Mouse (Mus musculus) kidney, postnatal 0 days (tissue): ENCODE data around the gene Ttc23. TPM values are rescaled to one million over a fixed set of nuclear protein-coding genes. Genes with fewer than 3 reads are reported as not detected.
A peak's percentile ranks its signal among the peaks of the same experiment; 100 is the strongest.

Experiments
- ATAC-seq: fragments of 200-750 bp; cut with Nextera tagmentation; replicated peaks from 2 replicates; pipeline ENCODE4 v1.8.0; 2017; ENCODE audit warnings: low read depth, moderate number of reproducible peaks, moderate TSS enrichment, moderate library complexity; ENCODE audit not compliant: low FRiP score
- DNase-seq: peaks from one replicate; pipeline ENCODE4 v3.0.0-alpha.2; 2016; ENCODE audit warnings: low spot score
- H3K27ac ChIP-seq: fragments of 300-500 bp; sonication (generic); 2 replicates; pipeline ENCODE4 v1.5.1; 2014; ENCODE audit warnings: mild to moderate bottlenecking
- H3K27me3 ChIP-seq: fragments of 300-500 bp; sonication (generic); 2 replicates; pipeline ENCODE4 v1.6.1; 2014; ENCODE audit warnings: low read length, mixed read lengths; ENCODE audit not compliant: insufficient read depth
- H3K36me3 ChIP-seq: fragments of 300-500 bp; sonication (generic); 2 replicates; pipeline ENCODE4 v1.6.1; 2014; ENCODE audit warnings: low read length, mixed read lengths; ENCODE audit not compliant: insufficient read depth
- H3K4me1 ChIP-seq: fragments of 300-500 bp; sonication (generic); replicated peaks from 2 replicates; pipeline ENCODE4 v1.6.1; 2014; ENCODE audit warnings: antibody characterized with exemption, low read length, mixed read lengths; ENCODE audit not compliant: insufficient read depth
- H3K4me2 ChIP-seq: fragments of 300-500 bp; sonication (generic); 2 replicates; pipeline ENCODE4 v1.6.1; 2014; ENCODE audit warnings: mild to moderate bottlenecking, low read length, moderate library complexity, mixed read lengths
- H3K4me3 ChIP-seq: fragments of 300-500 bp; sonication (generic); replicated peaks from 2 replicates; pipeline ENCODE4 v1.5.1; 2014; ENCODE audit warnings: low read depth, low read length
- H3K9ac ChIP-seq: fragments of 300-500 bp; sonication (generic); 2 replicates; pipeline ENCODE4 v1.6.1; 2014; ENCODE audit warnings: low read depth, low read length
- H3K9me3 ChIP-seq: fragments of 300-500 bp; sonication (generic); replicated peaks from 2 replicates; pipeline ENCODE4 v1.6.1; 2016; ENCODE audit warnings: low read length, inconsistent platforms, mixed read lengths
- CTCF ChIP-seq: IDR thresholded peaks from 2 replicates; pipeline ENCODE4 v1.5.1; 2016; ENCODE audit warnings: antibody characterized with exemption, low read depth, mild to moderate bottlenecking, moderate library complexity
- WGBS: fragments of 180-500 bp; shearing (Covaris S2); extraction: QIAGEN DNeasy Blood & Tissue Kit; methylation state at CpG from one replicate; pipeline ENCODE4 v1.1.7; 2014; 5-methylcytosine and 5-hydroxymethylcytosine counted together
- polyA plus RNA-seq: library from polyadenylated mRNA; unstranded; fragments of >200 nt; fragmentation: Nextera tagmentation; extraction: Ambion mirVana; gene quantifications from 2 replicates; pipeline ENCODE4 v1.2.1, GENCODE M21; 2015

Ttc23 gene
- polyA plus RNA-seq, 1 experiment from 2014 or later, result 25.6 TPM

DNA sequence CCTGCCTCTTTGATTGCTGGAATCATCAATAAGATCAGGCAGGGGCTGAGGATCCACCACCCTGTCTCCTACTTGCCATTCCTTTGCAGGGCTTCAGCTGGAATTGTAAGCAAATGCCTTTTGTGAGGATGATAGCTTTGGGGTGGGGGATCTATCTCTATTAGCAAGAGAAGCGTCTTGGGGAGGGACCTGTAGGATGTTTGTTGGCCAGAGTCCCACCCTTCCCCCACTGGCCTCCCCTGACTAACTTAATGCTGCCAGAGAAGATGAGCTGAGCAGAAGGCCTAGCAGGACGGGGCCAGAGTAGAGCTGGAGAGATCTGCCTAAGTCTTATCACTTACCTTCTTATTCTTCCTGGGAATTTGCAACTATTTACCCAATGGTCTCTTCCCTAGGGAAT is 75.0 kb downstream of the Ttc23 start:
- Histone ChIP-seq H3K9me3 (no peaks in the 10 kb centered on the region), H3K36me3 (peaks cover 22% of the 10 kb centered on the region; the same call in 1 of the 2 replicates), H3K9ac (no peak overlapping the region), H3K4me1 (no peaks in the 10 kb centered on the region), H3K27ac (no peak overlapping the region), H3K27me3 (no peaks in the 10 kb centered on the region), H3K4me3 (no peak overlapping the region), H3K4me2 (no peak overlapping the region)
- no peak for DNase-seq
- TF ChIP-seq CTCF, result no peak
- no peak for ATAC-seq
- 54% methylated on average over 2 of the region's 2 CpGs for WGBS

DNA sequence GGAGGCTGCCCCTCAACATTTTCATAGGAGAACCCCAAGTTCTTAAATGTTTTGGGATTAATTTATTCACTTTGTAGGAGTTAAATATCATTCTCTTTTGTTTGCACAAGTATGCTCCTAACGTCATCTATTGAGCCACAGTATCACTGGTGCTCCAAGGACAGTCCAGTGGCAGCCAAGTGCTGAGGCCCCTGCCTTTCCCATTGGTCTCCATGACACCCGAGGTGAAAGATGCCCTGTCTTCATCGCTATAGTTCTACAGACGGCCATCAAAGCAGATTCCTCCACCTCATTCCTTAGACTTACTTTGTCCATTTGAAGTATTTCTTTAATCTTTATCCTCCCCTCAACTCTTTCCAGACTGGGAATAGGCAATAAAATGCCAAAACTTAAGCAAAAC is 77.3 kb downstream of the Ttc23 start:
- 61% methylated on average over 4 of the region's 4 CpGs for WGBS
- DNase-seq (no peak), ATAC-seq (no peak)
- H3K4me1 ChIP-seq, result no peaks in the 10 kb centered on the region
- H3K36me3 ChIP-seq, result peaks cover 26% of the 10 kb centered on the region; the same call in 1 of the 2 replicates
- TF ChIP-seq CTCF, result no peak
- no peak overlapping the region for H3K27ac ChIP-seq
- H3K4me3 ChIP-seq, result no peak overlapping the region
- H3K9ac ChIP-seq, result no peak overlapping the region
- no peaks in the 10 kb centered on the region for H3K27me3 ChIP-seq
- H3K9me3 ChIP-seq, result no peaks in the 10 kb centered on the region
- H3K4me2 ChIP-seq, result no peak overlapping the region

DNA sequence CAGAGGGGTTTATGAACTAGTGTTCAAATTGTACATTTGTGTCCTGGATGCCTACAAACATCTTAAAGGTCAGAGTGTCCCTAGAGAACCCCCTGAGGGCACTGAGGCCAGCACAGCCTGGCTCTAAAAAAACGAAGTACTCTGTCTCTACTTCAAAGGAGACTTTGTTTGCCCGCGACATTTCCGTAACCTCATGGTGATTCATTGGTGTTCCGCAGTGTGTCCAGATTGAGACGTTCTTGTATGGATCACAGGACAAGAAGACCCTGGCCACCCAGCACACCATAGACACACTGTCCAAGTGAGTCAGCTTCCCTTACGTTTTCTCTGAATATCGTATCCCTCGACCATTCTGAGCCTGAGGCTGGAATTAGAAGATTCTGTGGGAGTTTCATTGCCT is 77.8 kb downstream of the Ttc23 start:
- H3K27ac ChIP-seq, result no peak overlapping the region
- H3K9me3 ChIP-seq, result no peaks in the 10 kb centered on the region
- no peaks in the 10 kb centered on the region for H3K27me3 ChIP-seq
- H3K4me2 ChIP-seq, result no peak overlapping the region
- no peak overlapping the region for H3K9ac ChIP-seq
- DNase-seq (no peak), ATAC-seq (no peak)
- H3K36me3 ChIP-seq, result peaks cover 24% of the 10 kb centered on the region; the same call in 1 of the 2 replicates
- H3K4me3 ChIP-seq, result no peak overlapping the region
- TF ChIP-seq CTCF, result no peak
- H3K4me1 ChIP-seq, result no peaks in the 10 kb centered on the region; the same call in 1 of the 2 replicates
- 53% methylated on average over 9 of the region's 9 CpGs for WGBS

DNA sequence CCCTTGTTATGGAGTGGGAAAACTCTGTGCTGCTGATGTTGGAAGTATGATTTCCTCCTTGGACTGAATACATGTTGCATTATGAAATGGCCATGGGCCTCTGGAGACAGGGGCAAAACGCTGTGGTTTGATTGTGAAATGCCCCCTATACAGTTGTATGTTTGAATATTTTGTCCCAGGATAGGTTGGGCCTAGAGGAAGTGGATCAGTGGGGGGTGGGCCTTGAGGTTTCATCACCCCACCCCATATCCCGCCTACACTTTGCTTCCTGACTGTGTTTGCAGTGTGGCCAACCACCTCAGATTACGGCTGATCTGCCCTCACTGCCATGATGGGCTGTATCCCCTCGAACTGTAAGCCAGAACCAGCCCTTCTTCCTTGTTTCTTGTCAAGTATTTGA is 81.0 kb downstream of the Ttc23 start:
- H3K27ac ChIP-seq, result no peak overlapping the region
- H3K36me3 ChIP-seq, result peaks cover 24% of the 10 kb centered on the region; the same call in 1 of the 2 replicates
- no peaks in the 10 kb centered on the region for H3K9me3 ChIP-seq
- no peaks in the 10 kb centered on the region for H3K27me3 ChIP-seq
- ATAC-seq, result no peak
- DNase-seq, result no peak
- WGBS, result 92% methylated on average over 4 of the region's 4 CpGs
- no peak overlapping the region for H3K4me2 ChIP-seq
- H3K4me1 ChIP-seq, result no peaks in the 10 kb centered on the region; the same call in 1 of the 2 replicates
- no peak overlapping the region for H3K9ac ChIP-seq
- no peak for TF ChIP-seq CTCF
- H3K4me3 ChIP-seq, result no peak overlapping the region

DNA sequence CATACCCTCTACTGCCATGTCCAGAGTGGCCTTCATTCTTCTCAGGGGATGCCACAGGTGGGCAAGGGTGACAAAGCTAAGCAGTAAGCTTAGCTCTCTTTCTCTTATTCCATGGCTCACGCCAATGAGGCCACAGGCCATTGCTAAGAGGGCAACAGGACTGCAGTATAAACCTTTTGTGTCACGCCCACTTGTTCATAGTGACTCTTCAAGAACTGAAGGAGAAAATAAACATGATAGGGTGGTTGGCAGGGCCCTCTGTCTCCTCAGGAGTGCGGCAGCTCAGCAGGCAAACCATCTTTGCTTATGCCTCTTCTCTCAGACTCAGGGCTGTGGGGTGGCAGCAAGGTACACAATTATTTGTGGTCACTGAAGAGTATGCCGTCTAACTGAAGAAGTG is 81.6 kb downstream of the Ttc23 start:
- no peak overlapping the region for H3K9ac ChIP-seq
- no peak for DNase-seq
- WGBS, result 90% methylated on average over 4 of the region's 4 CpGs
- no peak overlapping the region for H3K27ac ChIP-seq
- H3K4me1 ChIP-seq, result no peaks in the 10 kb centered on the region; the same call in 1 of the 2 replicates
- no peak overlapping the region for H3K4me2 ChIP-seq
- no peak overlapping the region for H3K4me3 ChIP-seq
- H3K9me3 ChIP-seq, result no peaks in the 10 kb centered on the region
- ATAC-seq, result no peak
- H3K36me3 ChIP-seq, result peaks cover 24% of the 10 kb centered on the region; the same call in 1 of the 2 replicates
- no peak for TF ChIP-seq CTCF
- H3K27me3 ChIP-seq, result no peaks in the 10 kb centered on the region

DNA sequence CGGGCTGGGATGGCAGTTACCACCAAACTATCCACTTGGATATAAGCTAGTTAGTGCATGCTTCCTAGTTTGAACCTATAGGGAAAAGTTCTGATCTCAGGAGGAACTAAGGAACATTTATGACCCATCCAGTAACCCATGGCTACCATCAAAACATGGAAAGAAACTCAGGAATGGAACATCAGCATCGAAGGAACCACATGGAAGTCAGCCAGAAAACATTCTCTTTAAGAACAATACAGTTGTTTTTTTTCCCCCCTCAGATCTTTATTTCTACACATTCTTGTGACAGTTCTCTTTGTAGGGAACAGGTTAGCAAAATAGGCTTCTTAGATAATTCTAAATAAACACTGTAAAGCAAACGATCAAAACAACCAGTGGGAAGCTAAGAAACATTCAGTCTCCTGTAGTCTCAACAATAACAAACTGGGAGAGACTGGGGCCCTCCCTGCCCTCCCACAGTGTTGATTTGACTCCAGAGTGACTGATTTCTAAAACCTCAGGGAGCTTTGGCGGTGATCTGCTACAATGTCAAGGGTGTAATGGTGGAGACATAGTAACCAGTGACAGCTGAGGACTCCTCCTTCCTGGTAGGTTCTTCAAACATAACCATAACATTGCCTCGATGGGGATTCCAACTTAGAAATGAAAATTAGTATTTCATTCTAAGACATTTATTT is 83.4 kb downstream of the Ttc23 start:
- Histone ChIP-seq H3K9ac (no peak overlapping the region), H3K9me3 (no peaks in the 10 kb centered on the region), H3K4me2 (no peak overlapping the region), H3K4me3 (no peak overlapping the region), H3K27ac (no peak overlapping the region), H3K27me3 (no peaks in the 10 kb centered on the region), H3K36me3 (peaks cover 20% of the 10 kb centered on the region; the same call in 1 of the 2 replicates), H3K4me1 (no peaks in the 10 kb centered on the region; the same call in 1 of the 2 replicates)
- no peak for TF ChIP-seq CTCF
- WGBS, result 42% methylated on average over 5 of the region's 5 CpGs
- DNase-seq, result peak; percentile 68
- no peak for ATAC-seq
